Mouse (Mus musculus) midbrain, embryonic 16.5 days (tissue): ENCODE data around the gene Tex33. TPM values are rescaled to one million over a fixed set of nuclear protein-coding genes. Genes with fewer than 3 reads are reported as not detected.

Experiments used
- ATAC-seq: fragments of 200-750 bp; cut with Nextera tagmentation; 2 replicates; pipeline ENCODE4 v1.8.0; 2017; ENCODE audit warnings: moderate TSS enrichment
- H3K27ac ChIP-seq: fragments of 300-500 bp; sonication (generic); 2 replicates; pipeline ENCODE4 v1.5.1; 2014; ENCODE audit warnings: mild to moderate bottlenecking, low read length, mixed read lengths
- H3K27me3 ChIP-seq: fragments of 300-500 bp; sonication (generic); 2 replicates; pipeline ENCODE4 v1.6.1; 2014; ENCODE audit warnings: low read depth, low read length, mixed read lengths; ENCODE audit not compliant: control insufficient read depth, insufficient read depth
- H3K36me3 ChIP-seq: fragments of 300-500 bp; sonication (generic); 2 replicates; pipeline ENCODE4 v1.6.1; 2014; ENCODE audit warnings: mild to moderate bottlenecking, low read length, moderate library complexity, mixed read lengths; ENCODE audit not compliant: control insufficient read depth, insufficient read depth
- H3K4me1 ChIP-seq: fragments of 300-500 bp; sonication (generic); 2 replicates; pipeline ENCODE4 v1.6.1; 2014; ENCODE audit warnings: mild to moderate bottlenecking, low read length, mixed read lengths; ENCODE audit not compliant: control insufficient read depth, insufficient read depth
- H3K4me2 ChIP-seq: fragments of 300-500 bp; sonication (generic); 2 replicates; pipeline ENCODE4 v1.6.1; 2014; ENCODE audit warnings: mild to moderate bottlenecking, low read length, mixed read lengths
- H3K4me3 ChIP-seq: fragments of 300-500 bp; sonication (generic); 2 replicates; pipeline ENCODE4 v1.5.1; 2014; ENCODE audit warnings: low read depth, mild to moderate bottlenecking, low read length, moderate library complexity, mixed read lengths
- H3K9ac ChIP-seq: fragments of 300-500 bp; sonication (generic); 2 replicates; pipeline ENCODE4 v1.6.1; 2014; ENCODE audit warnings: low read depth, low read length, mixed read lengths
- H3K9me3 ChIP-seq: fragments of 300-500 bp; sonication (generic); replicated peaks from 2 replicates; pipeline ENCODE4 v1.6.1; 2014; ENCODE audit warnings: mild to moderate bottlenecking, low read length, mixed read lengths; ENCODE audit not compliant: control insufficient read depth, poor library complexity, severe bottlenecking
- WGBS: fragments of 180-500 bp; shearing (Covaris S2); extraction: QIAGEN DNeasy Blood & Tissue Kit; methylation state at CpG from one replicate; pipeline ENCODE4 v1.1.7; 2014; 5-methylcytosine and 5-hydroxymethylcytosine counted together
- polyA plus RNA-seq: library from polyadenylated mRNA; unstranded; fragments of >200 nt; fragmentation: Nextera tagmentation; extraction: Ambion mirVana; gene quantifications from 2 replicates; pipeline ENCODE4 v1.2.1, GENCODE M21; 2015

Tex33 gene
- polyA plus RNA-seq, 1 experiment from 2014 or later, result not detected

GRCm38 (mm10) chr15:78385564-78385963 is 10.1 kb downstream of the Tex33 start:
- no peak for ATAC-seq
- 87% methylated on average over 1 of the region's 1 CpGs for WGBS
- Histone ChIP-seq H3K4me2 (no peak overlapping the region), H3K9me3 (no peaks in the 10 kb centered on the region), H3K4me1 (no peaks in the 10 kb centered on the region), H3K27ac (no peak overlapping the region), H3K9ac (no peak overlapping the region), H3K36me3 (no peaks in the 10 kb centered on the region), H3K27me3 (no peaks in the 10 kb centered on the region), H3K4me3 (no peak overlapping the region)

- Histone ChIP-seq H3K4me2 (no peak overlapping the region), H3K4me3 (no peak overlapping the region), H3K36me3 (no peaks in the 10 kb centered on the region), H3K9me3 (no peaks in the 10 kb centered on the region), H3K9ac (no peak overlapping the region), H3K27ac (peak overlapping the region; percentile 69), H3K4me1 (no peaks in the 10 kb centered on the region), H3K27me3 (no peaks in the 10 kb centered on the region)
- peak; percentile 39 for ATAC-seq
- WGBS, result 65% methylated on average over 7 of the region's 7 CpGs
Observed at GRCm38 (mm10) chr15:78384220-78385116, 11.2 kb downstream of the Tex33 start.

DNA sequence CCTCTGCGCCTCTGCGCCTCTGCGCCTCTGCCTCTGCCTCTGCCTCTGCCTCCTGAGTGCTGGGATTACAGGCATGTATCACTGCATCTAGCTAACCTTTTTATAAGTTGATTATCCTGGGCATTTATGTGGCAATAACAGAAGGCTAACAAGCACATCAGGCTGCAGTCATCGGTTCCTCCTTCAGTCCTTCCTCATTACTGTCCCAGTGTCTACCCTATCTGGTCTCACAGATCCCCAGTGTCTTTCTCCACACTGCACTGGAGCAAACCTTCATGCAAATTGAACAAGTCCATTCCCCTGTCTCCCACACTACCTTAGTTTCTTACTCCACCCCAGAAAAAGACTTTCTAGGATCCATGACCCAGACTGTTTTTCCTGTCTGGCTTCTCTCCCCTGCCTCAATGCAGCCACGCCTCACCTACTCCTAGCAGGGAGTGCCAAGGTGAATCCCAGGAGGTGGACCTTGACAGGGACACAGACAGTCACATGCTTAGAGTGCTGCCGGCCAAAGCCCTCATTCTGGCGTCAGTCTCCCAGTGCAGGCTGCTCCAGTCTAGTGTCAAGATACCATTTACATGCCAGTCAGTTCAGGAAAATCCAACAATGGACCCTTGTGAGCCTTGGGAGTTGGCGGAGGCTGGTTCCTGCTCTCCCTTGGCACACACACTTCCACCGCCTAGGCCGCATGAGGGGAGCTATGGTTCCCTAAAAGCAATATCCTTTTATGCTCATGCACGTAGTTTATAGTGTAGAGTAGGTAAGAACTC is 12.1 kb downstream of the Tex33 start:
- Histone ChIP-seq H3K4me1 (no peaks in the 10 kb centered on the region), H3K4me2 (no peak overlapping the region), H3K9me3 (no peaks in the 10 kb centered on the region), H3K27me3 (no peaks in the 10 kb centered on the region), H3K27ac (peak overlapping the region; percentile 69), H3K36me3 (no peaks in the 10 kb centered on the region), H3K9ac (no peak overlapping the region), H3K4me3 (no peak overlapping the region)
- 73% methylated on average over 11 of the region's 11 CpGs for WGBS
- ATAC-seq, result peak; percentile 82

DNA sequence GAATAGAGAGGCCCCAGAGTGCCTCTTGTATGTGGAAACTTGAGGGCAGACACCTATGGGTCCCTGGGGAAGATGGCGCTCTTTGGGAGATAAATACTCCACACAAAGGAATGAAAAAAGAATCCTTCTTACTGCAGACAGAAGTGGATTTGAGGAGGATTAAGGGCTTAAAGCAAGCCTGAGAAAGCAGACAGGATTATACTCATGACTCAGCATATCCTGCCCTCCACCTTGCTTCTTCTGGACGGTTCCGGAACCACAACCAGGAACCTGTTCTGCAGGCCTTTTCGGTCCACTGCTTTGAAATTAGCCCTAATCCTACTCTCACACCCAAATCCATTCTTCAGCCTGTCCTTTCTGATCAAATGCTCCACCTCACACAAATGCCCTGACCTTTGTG is 13.6 kb downstream of the Tex33 start:
- Histone ChIP-seq H3K4me2 (no peak overlapping the region), H3K9ac (no peak overlapping the region), H3K9me3 (no peaks in the 10 kb centered on the region), H3K4me3 (no peak overlapping the region), H3K36me3 (no peaks in the 10 kb centered on the region), H3K27me3 (no peaks in the 10 kb centered on the region), H3K27ac (no peak overlapping the region), H3K4me1 (no peaks in the 10 kb centered on the region)
- no peak for ATAC-seq
- 65% methylated on average over 4 of the region's 4 CpGs for WGBS

DNA sequence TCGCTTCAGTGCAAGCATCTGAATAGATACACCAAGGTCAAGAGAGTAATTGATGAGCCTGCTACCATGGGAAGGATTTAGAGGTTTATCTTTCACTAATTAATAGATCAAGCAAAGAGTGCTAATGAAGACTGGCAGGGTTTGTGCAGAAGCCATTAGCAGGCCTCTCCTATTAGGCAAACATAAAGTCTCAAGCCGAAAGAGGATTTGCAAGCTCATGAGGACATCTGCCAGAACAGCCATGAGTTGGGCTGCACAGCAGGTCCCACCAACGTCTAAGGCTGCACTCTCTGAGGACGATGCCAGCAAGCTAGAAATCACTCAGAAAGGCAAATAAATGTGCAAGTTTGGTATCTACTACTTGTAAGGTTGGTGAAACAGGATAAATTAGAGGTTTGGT is 15.0 kb downstream of the Tex33 start:
- Histone ChIP-seq H3K36me3 (no peaks in the 10 kb centered on the region), H3K27ac (no peak overlapping the region), H3K9ac (no peak overlapping the region), H3K4me2 (no peak overlapping the region), H3K4me1 (no peaks in the 10 kb centered on the region), H3K9me3 (no peaks in the 10 kb centered on the region), H3K4me3 (no peak overlapping the region), H3K27me3 (no peaks in the 10 kb centered on the region)
- 33% methylated on average over 4 of the region's 4 CpGs for WGBS
- no peak for ATAC-seq

- Histone ChIP-seq H3K9me3 (no peaks in the 10 kb centered on the region), H3K27ac (no peak overlapping the region), H3K4me1 (no peaks in the 10 kb centered on the region), H3K36me3 (no peaks in the 10 kb centered on the region), H3K27me3 (no peaks in the 10 kb centered on the region), H3K4me3 (no peak overlapping the region), H3K4me2 (no peak overlapping the region), H3K9ac (no peak overlapping the region)
- no peak for ATAC-seq
- 81% methylated on average over 2 of the region's 2 CpGs for WGBS
Observed at GRCm38 (mm10) chr15:78380208-78380607, 15.5 kb downstream of the Tex33 start.

DNA sequence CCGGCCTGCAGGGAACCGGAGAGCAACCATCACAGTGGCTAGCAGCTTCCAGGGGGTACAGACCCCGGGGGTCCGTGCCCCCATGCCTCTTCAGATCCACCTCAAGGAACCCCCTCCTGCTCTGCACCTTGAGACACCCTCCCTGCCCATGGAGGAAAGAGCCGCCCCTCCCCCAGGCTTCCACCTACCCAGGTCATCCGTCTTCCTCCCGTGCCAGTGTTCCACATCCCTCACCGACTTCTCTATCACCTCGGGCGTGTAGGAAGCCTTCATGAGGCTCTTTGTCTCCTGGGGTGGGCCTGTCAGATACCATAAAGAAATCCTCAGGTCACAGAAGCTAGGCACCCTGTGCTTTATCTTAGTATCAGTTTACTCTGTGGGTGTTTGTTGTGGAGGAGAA is 17.2 kb downstream of the Tex33 start:
- H3K9ac ChIP-seq, result no peak overlapping the region
- no peak overlapping the region for H3K27ac ChIP-seq
- H3K36me3 ChIP-seq, result no peaks in the 10 kb centered on the region
- WGBS, result 87% methylated on average over 10 of the region's 10 CpGs
- H3K4me3 ChIP-seq, result no peak overlapping the region
- no peaks in the 10 kb centered on the region for H3K4me1 ChIP-seq
- H3K9me3 ChIP-seq, result no peaks in the 10 kb centered on the region
- H3K4me2 ChIP-seq, result no peak overlapping the region
- no peak for ATAC-seq
- H3K27me3 ChIP-seq, result no peaks in the 10 kb centered on the region

GRCm38 (mm10) chr15:78377859-78378258 is 17.9 kb downstream of the Tex33 start:
- no peak for ATAC-seq
- Histone ChIP-seq H3K4me3 (no peak overlapping the region), H3K27me3 (no peaks in the 10 kb centered on the region), H3K9me3 (no peaks in the 10 kb centered on the region), H3K4me1 (no peaks in the 10 kb centered on the region), H3K27ac (no peak overlapping the region), H3K4me2 (no peak overlapping the region), H3K36me3 (no peaks in the 10 kb centered on the region), H3K9ac (no peak overlapping the region)
- WGBS, result 89% methylated on average over 10 of the region's 10 CpGs

- Histone ChIP-seq H3K4me1 (no peaks in the 10 kb centered on the region), H3K9me3 (no peaks in the 10 kb centered on the region), H3K9ac (no peak overlapping the region), H3K4me2 (no peak overlapping the region), H3K27me3 (no peaks in the 10 kb centered on the region), H3K4me3 (no peak overlapping the region), H3K27ac (no peak overlapping the region), H3K36me3 (no peaks in the 10 kb centered on the region)
- no peak for ATAC-seq
- WGBS, result 66% methylated on average over 3 of the region's 3 CpGs
Observed at GRCm38 (mm10) chr15:78374204-78374603, 21.5 kb downstream of the Tex33 start.
